Mouse (Mus musculus): ENCODE results near the gene Lpin3. TPM values are rescaled to one million over a fixed set of nuclear protein-coding genes. Genes with fewer than 3 reads are reported as not detected.

Gene Lpin3
- 0.76 and 0.80 TPM in 2 replicates for polyA plus RNA-seq (2012; rRNA removed)

DNA sequence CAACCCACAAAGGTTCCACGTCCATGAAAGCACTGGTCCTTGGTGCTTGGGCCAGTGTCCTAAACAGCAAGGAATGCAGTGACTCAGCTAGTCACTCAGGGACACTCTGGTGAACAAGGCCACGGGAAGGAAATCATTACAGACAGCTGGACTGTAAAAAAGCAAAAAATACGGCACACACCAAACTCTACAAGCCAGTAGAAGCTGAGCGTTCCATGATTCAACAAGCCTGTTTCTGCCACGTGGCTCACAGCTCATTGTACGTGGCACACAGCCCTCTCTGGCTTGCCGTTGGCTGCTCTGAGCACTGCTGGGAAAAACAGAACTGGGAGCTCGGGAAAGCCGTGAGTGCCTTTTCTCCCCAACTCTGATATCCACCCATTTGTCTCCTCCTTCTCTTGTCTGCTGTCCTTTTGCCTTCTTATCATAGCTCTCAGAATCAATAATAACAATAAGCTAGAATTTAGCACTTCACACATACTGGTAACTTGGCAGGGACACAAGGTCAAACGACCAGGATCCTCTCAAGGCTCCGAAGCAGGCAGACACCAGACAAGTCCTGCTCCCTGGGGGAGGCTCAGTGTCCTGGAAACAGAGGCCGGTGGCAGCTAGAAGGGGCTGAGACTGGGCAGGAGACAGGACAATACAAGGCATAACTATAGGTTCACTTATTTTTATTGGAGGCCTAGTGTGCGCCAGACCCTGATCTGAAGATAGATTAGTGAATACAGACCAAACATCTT, at the start of gene Lpin3:
Gene Lpin3 (plus strand): TSS at position 218 of the 743 bp plus-strand sequence.
- peak in 1 of 2 experiments; percentile 29 for DNase-seq (ENCODE audit: extremely low spot score in 1 of 2, low spot score in 1 of 2)

DNA sequence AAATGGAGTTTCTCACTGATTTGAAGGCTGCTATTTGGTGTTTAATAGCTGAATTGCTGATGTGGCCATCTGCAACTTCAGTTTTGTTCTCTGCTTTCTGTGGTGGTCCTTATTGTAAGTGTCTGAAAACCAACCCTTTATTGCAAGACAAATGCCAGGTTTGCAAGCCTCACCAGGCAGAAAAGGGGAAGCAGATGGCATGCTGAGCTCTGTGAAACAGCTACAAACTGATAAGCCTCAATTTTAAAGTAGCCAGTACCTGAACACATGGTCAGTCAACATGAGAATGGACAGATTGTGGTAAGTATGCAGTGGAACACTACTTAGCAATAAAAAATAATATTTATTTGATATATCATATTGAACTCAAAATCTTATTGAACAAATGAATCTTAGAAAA, 39.6 kb upstream of the Lpin3 start:
- DNase-seq (ENCODE audit: extremely low spot score in 1 of 2, low spot score in 1 of 2) = no peak

DNA sequence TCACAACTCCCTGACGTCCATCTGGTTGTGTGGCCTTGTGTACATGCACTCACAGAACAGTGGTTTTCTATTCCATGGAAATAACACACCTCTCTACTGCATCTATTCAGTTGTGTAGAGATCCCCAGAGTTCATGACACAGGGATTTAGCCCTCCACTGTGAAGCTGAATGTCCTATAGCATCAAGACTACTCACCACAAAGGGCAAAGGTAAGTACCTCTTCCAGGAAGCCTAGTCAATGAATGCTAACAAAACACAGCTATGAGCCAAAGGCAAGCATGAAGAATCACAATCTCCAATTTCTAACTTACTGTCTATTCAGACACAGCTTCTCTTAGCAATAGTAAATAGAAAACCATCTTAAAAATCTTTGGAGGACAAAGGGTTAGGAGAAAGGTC, 32.8 kb upstream of the Lpin3 start:
- DNase-seq (ENCODE audit: extremely low spot score in 1 of 2, low spot score in 1 of 2) = no peak

DNA sequence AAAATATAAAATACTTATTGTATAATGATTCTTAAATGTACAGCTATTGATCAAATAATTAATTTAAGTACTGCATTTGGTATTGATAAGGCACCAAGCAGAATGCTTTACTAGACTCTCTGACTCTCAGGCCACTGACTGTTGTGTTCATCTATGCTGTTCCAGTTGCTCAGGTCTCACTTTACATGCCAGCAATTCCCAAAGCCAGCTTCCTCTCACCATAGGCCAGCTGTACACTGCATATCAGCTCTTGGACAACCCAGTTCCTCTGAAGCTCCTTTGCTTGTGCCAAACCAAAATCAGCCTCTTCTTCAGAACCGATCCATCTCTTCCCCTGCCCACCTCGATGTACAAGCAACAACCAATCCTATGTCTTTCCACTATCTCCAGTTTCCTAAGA, 32.3 kb upstream of the Lpin3 start:
- DNase-seq (ENCODE audit: extremely low spot score in 1 of 2, low spot score in 1 of 2) = no peak

DNA sequence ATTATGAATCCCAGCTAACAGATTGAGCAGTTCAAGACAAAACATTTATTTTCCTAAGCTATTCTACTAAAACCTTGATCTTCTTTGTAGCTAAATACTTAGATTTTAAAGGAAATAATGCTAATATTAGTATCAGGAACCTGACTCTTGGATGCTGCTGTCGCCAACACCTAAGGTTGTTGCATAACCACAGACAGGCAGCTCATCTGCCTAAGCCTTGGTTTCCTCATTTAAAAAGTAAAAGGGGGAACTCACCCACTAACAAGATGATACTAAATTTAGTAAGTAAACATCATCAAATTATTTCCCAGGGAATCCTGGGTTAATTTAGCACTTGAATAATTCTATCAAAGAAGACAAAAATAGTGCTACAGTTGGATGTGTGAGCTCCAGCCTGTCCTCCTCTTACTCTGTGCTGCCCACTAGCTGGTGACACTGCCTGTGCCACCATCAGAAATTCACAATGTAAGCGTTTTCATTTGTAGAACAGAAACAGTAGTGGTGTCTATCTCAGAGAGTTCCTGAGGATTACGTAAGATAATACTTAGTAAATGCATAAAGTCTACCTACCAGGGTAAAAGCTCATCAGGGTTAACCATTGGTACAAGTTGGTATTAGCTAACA, 30.7 kb upstream of the Lpin3 start:
- DNase-seq (ENCODE audit: extremely low spot score in 1 of 2, low spot score in 1 of 2) = no peak

DNA sequence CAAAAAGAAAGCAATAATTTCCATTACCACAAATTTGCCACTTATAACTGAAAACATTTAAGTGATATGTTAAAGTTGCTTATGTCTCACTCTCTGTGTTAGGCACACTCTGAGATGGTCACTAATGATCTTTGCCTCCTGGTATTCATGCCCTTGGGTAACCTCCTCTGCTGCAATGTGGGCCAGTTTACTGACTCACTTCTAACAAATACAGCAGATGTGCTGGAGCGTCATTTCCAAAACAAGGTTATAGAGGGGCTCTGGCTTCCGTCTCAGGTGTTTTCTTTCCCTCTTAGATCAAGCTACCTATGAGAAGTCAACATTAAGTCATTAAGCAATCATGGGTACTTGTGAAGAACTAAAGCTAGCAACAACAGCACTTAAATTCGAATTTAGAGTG, 30.1 kb upstream of the Lpin3 start:
- no peak for DNase-seq (ENCODE audit: extremely low spot score in 1 of 2, low spot score in 1 of 2)

DNA sequence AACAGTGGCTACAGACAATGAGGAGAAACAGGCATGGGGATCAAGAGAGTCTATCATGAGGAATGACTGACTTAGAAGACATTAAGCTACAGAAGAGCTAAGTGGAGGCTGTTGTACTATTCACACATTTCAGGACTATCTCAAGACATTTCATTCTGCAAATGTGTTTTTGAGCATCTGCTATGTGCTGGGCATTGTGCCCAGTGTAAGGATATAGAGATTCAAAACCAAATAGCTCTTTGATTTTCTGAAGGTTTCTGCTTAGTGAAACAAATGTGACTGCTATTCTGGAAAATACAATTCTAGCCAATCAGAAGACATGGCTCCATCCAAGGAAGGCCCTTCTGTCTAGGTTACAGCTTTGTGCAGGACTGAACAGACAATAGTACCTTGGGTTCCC, 25.8 kb upstream of the Lpin3 start:
- peak; percentile 66 to 80 for DNase-seq (ENCODE audit: extremely low spot score in 1 of 2, low spot score in 1 of 2)

DNA sequence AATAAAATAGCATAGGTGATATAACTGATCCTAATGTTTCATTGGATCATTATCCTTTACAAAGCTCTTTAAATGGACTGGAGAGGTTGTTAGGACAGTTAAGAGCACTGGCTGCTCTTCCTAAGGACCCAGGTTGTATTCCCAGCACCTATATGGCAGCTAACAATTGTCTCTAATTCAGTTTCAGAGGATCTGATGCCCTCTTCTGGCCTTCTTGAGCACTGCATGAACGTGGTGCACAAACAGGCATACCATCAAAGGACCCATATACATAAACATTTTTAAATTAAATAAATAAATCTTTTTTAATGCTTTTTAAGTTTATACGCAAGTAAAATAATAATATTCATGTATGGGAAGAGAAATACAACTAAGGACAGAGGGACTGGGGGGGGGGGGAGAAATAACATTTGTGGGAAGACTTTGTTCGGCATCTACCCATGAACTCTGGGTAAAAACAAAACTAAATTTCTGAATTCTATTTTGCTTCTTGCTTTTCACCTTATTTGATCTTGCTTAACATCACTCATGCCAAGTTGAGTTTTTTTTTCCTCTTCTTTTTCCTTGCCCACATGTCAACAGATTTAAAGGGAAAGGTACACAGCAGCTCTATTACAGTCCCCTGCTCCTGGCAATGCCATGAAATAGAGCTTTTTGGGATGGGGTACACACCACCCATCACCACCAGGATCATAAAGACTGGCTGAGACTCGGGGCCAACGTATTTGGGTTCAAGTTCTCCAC, 23.9 kb upstream of the Lpin3 start:
- DNase-seq (ENCODE audit: extremely low spot score in 1 of 2, low spot score in 1 of 2) = no peak

DNA sequence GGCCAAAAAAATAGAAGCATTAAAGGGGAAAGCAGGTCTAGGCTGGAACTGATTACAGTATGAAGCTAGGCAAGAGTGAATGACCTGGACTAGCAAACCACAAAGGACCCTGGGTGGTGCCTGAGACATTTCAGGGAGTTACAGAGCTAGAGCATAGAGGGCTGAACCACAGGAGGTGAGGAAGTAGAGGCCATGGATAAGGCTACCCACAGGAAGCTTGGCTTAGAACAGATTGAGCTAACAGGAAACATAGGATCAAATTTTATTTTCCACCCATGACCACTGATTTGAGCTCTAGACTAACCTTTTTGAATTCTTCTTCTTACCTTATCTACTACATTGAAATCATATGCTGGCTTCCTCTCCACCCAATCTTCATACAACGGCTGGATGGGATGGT, 20.1 kb upstream of the Lpin3 start:
- no peak for DNase-seq (ENCODE audit: extremely low spot score in 1 of 2, low spot score in 1 of 2)

DNA sequence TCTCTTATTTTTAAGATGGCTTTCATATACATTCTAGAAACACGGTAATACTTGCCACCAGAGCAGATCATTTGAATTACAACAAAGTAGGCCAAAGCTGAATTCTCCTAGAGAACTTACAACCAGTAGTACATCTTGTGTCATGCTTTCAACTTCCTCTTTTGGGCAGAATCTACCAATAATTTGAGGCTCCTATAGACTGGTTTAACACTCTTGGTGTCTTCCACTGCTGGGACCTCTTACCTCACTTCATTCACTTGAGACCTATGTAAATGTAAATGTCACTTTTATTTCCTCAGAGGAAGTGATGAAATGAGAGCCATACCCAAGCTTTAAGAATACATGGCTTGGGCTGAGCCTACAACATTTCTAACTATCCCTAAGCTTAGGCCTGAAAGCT, 16.4 kb upstream of the Lpin3 start:
- DNase-seq (ENCODE audit: extremely low spot score in 1 of 2, low spot score in 1 of 2) = no peak

DNA sequence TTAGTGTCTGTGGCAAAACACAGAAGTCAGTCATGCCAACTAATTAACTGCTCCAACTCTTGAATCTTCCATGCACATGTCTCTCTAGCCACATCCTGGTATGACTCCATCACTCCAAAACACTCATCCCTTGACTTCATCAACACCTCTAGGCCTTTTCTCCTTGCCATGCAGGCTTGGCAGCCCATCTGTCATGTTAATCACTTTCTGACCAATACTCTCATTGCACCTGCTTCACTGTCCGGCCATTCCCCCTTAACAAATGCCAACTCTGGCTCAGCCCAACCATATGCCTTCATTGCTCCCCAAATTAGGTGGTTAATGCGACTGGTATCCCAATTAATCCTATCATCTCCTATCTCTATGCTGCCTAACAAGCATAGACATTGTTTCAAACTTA, 15.2 kb upstream of the Lpin3 start:
- no peak for DNase-seq (ENCODE audit: extremely low spot score in 1 of 2, low spot score in 1 of 2)

DNA sequence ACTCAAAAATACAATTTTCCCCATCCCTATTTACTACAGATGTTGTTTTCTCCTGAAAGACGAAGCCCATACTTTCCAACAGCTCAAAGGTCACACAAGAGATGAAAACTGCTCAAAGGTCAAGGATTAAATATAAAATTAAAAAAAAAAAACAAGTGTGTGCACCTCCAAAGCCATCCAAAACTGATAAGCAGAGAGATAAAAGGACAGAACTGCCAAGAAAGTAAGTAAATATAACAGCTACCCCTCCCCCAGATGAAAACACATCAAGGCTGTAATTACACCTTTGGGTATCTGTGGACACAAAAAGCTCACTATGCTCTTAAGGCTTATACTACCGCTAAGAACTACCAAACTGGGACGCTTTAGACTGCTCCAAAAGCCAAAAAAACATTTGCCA, 11.0 kb upstream of the Lpin3 start:
- no peak for DNase-seq (ENCODE audit: extremely low spot score in 1 of 2, low spot score in 1 of 2)

DNA sequence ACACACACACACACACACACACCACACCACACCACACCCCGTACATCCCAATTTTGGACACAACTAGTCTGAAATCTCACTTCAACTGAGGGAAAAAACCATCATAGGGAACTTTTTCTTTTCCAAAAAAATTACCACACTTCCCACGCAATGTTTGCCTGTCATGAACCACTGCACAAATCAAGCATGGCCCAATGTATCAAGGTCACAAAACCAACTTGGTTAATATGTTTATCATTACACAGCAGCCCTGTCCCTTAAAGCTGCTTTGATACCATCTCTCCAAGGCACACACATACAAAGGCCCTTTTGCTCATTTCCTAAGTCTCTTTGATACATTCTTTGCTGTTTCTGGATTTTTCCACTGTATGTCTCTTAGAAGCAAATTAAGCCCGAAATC, 9.2 kb upstream of the Lpin3 start:
- no peak for DNase-seq (ENCODE audit: extremely low spot score in 1 of 2, low spot score in 1 of 2)

DNA sequence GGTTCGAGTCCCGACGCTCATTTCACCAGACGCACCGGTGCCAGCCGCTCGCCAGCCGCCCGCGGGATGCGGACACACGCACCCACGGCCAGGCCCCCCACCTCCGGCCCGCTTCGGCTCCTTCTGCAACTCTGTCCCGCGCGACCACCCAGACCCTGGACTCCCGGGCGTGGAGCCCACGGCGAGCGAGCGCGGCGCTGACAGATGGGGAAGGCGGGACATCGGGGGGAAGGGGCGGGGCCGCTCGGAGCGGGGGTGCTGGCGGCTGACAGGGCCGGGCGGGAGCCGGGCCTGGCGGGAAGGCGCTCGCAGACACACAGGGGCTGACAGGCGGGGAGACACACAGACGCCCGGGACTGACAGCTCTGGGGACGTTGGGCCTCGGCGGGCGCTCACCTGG, 8.1 kb upstream of the Lpin3 start:
- peak in 1 of 2 experiments; percentile 61 for DNase-seq (ENCODE audit: extremely low spot score in 1 of 2, low spot score in 1 of 2)

DNA sequence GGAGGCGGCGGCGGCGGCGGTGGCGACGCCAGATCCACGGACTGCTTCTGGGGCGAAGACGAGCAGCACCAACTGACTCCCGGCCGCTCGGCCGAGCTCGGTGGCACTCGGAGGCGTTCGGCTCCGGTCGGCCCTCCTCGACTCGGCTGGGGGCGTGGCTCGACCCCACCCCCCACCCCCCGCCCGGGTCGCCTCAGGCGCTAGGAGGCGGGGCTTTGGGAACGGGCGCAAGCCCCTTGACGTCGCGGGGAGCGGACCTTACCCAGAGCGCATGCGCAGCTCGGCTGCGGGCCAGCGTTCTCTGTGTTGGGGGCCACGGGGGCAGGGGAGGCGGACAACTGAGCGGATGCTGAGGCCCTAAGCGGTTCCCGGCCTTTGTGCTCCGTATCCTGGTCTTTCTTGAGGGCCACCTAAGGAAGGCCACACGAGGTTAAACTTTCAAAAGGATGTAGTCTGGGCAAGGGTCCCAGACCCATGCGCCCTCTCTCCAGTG, 7.5 kb upstream of the Lpin3 start, which contains the start of gene Zhx3:
Gene Zhx3 (minus strand): TSS at position 109 of the 493 bp plus-strand sequence.
- DNase-seq (ENCODE audit: extremely low spot score in 1 of 2, low spot score in 1 of 2) = peak; percentile 74 to 88

DNA sequence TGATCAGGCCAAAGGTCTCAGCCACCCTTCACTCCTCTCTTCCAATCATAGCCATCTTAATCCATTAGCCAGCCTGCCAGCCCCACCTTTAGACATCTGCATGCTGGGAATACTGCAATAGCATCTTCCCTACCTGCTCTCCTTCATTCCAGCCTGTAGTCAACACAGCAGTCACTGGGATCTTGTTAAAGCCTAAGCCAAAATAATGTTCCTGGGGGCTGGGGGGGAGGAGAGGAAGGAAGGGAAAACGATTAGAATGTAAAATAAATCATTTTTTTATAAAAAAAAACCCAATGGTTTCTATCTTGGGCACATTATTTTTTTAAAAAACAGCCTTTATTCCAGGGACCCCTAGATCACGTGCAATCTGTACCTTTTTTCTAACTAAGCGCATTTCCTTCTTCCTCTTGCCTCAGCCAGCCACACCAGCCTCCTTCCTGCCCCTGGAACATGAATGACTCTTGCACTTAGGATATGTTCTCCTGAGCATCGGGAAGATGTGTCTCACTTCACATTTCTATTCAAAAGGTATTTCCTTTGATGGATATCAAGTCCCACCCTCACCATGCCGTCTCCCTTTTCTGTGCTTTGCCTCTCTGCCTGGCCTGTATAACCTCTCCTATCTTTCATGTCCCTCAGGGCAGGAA, 6.1 kb upstream of the Lpin3 start:
- DNase-seq (ENCODE audit: extremely low spot score in 1 of 2, low spot score in 1 of 2) = no peak

DNA sequence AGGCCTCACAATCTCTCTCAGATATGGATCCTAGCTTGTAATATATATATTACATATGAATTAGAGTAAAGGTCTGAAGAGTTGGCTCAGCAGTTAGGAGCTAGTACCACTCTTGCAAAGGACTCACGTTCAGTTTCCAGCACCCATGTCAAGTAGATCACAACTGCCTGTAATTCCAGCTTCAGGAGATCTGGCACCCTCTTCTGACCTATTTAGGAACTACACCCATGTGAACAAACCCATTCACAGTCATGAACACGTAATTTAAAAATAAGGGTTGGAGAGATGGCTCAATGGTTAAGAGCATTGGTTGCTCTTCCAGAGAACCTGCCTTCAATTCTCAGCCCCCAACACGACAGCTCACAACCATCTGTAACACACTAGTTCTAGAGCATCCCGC, 4.4 kb upstream of the Lpin3 start:
- peak in 1 of 2 experiments; percentile 22 for DNase-seq (ENCODE audit: extremely low spot score in 1 of 2, low spot score in 1 of 2)

DNA sequence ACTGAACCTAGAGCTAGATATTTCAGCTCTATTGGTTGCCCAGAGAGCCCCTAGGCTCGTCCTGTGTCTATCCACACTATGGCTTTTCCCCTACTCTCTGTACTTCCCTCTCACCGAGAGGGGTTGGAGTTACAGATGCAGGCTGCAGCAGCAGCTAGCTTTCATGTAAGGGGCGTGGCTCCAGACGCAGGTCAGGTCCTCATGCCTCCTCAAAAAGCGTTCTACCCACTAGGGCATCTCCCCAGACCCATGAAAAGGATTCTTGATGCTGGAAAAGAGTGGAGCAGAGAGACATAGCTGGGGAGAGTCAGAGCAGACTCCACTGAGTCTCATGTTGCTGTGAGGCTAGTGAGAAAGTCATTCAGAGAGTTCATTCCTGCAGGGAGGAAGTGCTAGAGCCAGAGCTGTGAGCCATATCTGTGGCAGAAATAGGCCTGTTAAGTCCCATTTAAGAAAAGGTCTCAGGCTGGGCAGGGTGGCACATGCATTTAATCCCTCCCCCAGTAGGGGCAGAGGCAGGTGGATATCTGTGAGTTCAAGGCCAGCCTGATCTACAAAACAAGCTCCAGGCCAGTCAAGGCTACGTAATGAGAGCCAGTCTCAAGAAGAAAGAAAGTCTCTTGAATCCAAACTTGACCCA, 1.1 kb downstream of the Lpin3 start:
- DNase-seq (ENCODE audit: extremely low spot score in 1 of 2, low spot score in 1 of 2) = no peak

DNA sequence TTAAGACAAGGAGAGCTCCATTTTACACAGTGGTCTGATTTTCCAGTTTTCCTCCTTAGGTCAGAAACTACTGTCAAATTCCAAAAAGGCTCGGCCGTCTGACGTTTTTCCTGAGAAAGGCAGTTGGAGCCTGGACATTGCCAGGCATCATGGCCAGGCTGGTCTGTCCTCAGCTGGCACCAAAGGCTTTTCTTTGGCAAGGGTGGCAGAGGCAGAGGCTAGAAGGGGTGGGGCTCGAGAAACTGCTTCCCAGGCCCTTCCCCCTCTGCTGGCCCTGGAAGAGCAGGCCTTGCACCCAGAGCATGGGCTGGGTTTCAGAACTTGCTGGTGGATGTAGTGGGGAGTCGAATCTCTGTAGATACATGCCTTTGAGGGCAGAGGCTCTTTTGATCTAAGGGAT, 2.0 kb downstream of the Lpin3 start:
- peak in 1 of 2 experiments; percentile 8 for DNase-seq (ENCODE audit: extremely low spot score in 1 of 2, low spot score in 1 of 2)

DNA sequence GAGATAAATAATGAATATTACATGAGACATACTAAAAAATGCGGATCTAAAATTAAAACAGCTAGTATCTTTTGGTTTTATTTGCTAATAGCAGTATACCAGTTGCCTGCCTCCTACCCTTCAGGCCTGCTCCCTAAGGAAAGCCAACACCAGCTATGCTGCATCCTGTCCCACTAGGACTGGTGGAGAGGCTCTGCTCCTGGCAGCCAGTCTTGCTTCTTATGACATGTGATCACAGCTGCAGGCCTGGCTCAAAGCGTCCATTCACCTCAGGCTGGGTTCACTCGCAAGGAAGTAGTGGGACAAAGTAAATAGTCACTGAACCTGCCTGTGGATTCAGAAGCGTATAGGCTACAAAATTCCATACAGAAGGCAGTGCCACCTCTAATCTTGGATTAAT, 3.4 kb downstream of the Lpin3 start:
- DNase-seq (ENCODE audit: extremely low spot score in 1 of 2, low spot score in 1 of 2) = no peak

All from frontal cortex, adult 2 months (tissue).